18 mouse cellular contexts compared by ENCODE assay signal in genomic region chr16:94356046-94356445, GRCm38 (mm10). TPM values are rescaled to one million over a fixed set of nuclear protein-coding genes. Genes with fewer than 3 reads are reported as not detected.
A peak's percentile ranks its signal among the peaks of the same experiment; 100 is the strongest.
DNase-seq lines count a peak whose midpoint lies in the region; ATAC-seq lines count a peak whose summit lies in the region.
"Had no signal": no experiment of that assay in that cellular context is flagged by ENCODE, and none has a peak within 500 bp of the region (broad histone marks: within the 10 kb centered on the region; RNA-seq: fewer than 3 reads in every experiment).

No protein-coding gene starts in this region.

- no peaks in the 10 kb centered on the region for H3K36me3 ChIP-seq in heart, embryonic 11.5 days (ENCODE audit: control insufficient read depth, insufficient read depth, low read length)
- H3K36me3 ChIP-seq: G1E had no signal

- H3K9ac ChIP-seq in heart, embryonic 11.5 days (ENCODE audit: low read depth, low read length): no peak overlapping the region

- WGBS in heart, embryonic 11.5 days (ENCODE audit: insufficient replicate concordance): 42% methylated on average over 7 of the region's 7 CpGs

- no peak overlapping the region for H3K4me3 ChIP-seq in heart, embryonic 11.5 days (ENCODE audit: low read depth, low read length)

- DNase-seq in heart, adult 11 months: peak; percentile 51
- peak; percentile 79 for DNase-seq in 416B (ENCODE audit: low read depth)
- no peak for DNase-seq in thymus, postnatal 36 days
- DNase-seq: adrenal gland, adult 8-10 months; adrenal gland, postnatal 10 days; adrenal gland, postnatal 14 days; adrenal gland, postnatal 25 days; B cell, adult 2 months; cerebellum, adult 11 months; cerebellum, adult 11-12 months; cerebellum, adult 18-20 months; cerebellum, adult 2 months had no signal

- no peaks in the 10 kb centered on the region for H3K9me3 ChIP-seq in heart, embryonic 11.5 days (replicated peaks; ENCODE audit: control insufficient read depth, low read length)
- H3K9me3 ChIP-seq: G1E had no signal

- no peak overlapping the region for H3K27ac ChIP-seq in heart, embryonic 11.5 days (ENCODE audit: low read depth, low read length)

- no peaks in the 10 kb centered on the region for H3K4me1 ChIP-seq in heart, embryonic 11.5 days (ENCODE audit: control insufficient read depth, insufficient read depth, low read length)

- no peaks in the 10 kb centered on the region for H3K27me3 ChIP-seq in heart, embryonic 11.5 days (ENCODE audit: control insufficient read depth, insufficient read depth, low read length)
- H3K27me3 ChIP-seq: CH12.LX, Patski had no signal

- no peak overlapping the region for H3K4me2 ChIP-seq in heart, embryonic 11.5 days

- no peak for ATAC-seq in heart, embryonic 11.5 days (replicated peaks; ENCODE audit: insufficient number of reproducible peaks, low FRiP score, low TSS enrichment)
- ATAC-seq: activated CD4-positive, CD25-positive, alpha-beta regulatory T cell, adult 4 months; CD4-positive, CD25-positive, alpha-beta regulatory T cell, adult 4 months; Patski had no signal

RNA-seq across cellular contexts. Expression of gene Ttc3, which starts 14.4 kb away (rescaled TPM):
- 204 and 213 TPM in 2 replicates for polyA plus RNA-seq in heart, embryonic 11.5 days (2014; fragmentation: Nextera tagmentation; extraction: Ambion mirVana)

RNA-seq across cellular contexts. Expression of gene Pigp, which starts 15.6 kb away (rescaled TPM):
- 82.4 and 86.1 TPM in 2 replicates for polyA plus RNA-seq in heart, embryonic 11.5 days (2014; fragmentation: Nextera tagmentation; extraction: Ambion mirVana)

RNA-seq across cellular contexts. Expression of gene Ripply3, which starts 27.8 kb away (rescaled TPM):
- polyA plus RNA-seq in heart, embryonic 11.5 days (2014; fragmentation: Nextera tagmentation; extraction: Ambion mirVana): 4.9 and 6.0 TPM in 2 replicates
- polyA plus RNA-seq: G1E, Patski had no signal

RNA-seq across cellular contexts. Expression of gene Hlcs, which starts 42.7 kb away (rescaled TPM):
- 7.7 and 8.5 TPM in 2 replicates for polyA plus RNA-seq in heart, embryonic 11.5 days (2014; fragmentation: Nextera tagmentation; extraction: Ambion mirVana)

Comparison
In these comparisons a context has a peak if more than half of its experiments do, and no peak if none do; other contexts are left out.
1. DNase-seq: peak in heart, adult 11 months (single experiment) and 416B (single experiment); none in thymus, postnatal 36 days (0 of 2).